Mouse (Mus musculus) heart, adult 2 months (tissue): Measurements from ENCODE around the gene Fam187a. TPM values are rescaled to one million over a fixed set of nuclear protein-coding genes. Genes with fewer than 3 reads are reported as not detected.

Experiments used
- DNase-seq, 2 experiments: peaks; one replicate each; pipeline ENCODE4 v3.0.0; 2021
- H3K27ac ChIP-seq: fragments of 200-600 bp; 2 replicates; pipeline ENCODE4 v1.8.1; 2022
- H3K27me3 ChIP-seq: fragments of 200-500 bp; 2 replicates; pipeline ENCODE4 v1.6.1; 2012; ENCODE audit warnings: mild to moderate bottlenecking, low read length, inconsistent platforms, mixed read lengths; ENCODE audit not compliant: control insufficient read depth, insufficient read depth
- H3K36me3 ChIP-seq: fragments of 200-500 bp; 2 replicates; pipeline ENCODE4 v1.6.1; 2012; ENCODE audit warnings: low read length, inconsistent platforms; ENCODE audit not compliant: control insufficient read depth, insufficient read depth
- H3K4me1 ChIP-seq: fragments of 200-500 bp; 2 replicates; pipeline ENCODE4 v1.6.1; 2011; ENCODE audit warnings: low read length; ENCODE audit not compliant: control insufficient read depth, insufficient read depth
- H3K4me3 ChIP-seq: fragments of 200-600 bp; 2 replicates; pipeline ENCODE4 v1.8.1; 2022
- H3K79me2 ChIP-seq: fragments of 200-500 bp; replicated peaks from 2 replicates; pipeline ENCODE4 v1.6.1; 2012; ENCODE audit warnings: mild to moderate bottlenecking, inconsistent platforms, low read length, moderate library complexity, mixed read lengths; ENCODE audit not compliant: control insufficient read depth, insufficient read depth
- H3K9ac ChIP-seq: fragments of 200-500 bp; 2 replicates; pipeline ENCODE4 v1.6.1; 2012; ENCODE audit warnings: low read depth, mild to moderate bottlenecking, control low read depth, inconsistent platforms, low read length, mixed read lengths
- CTCF ChIP-seq: fragments of 200-600 bp; IDR thresholded peaks from 2 replicates; pipeline ENCODE4 v1.8.1; 2022; ENCODE audit warnings: antibody characterized with exemption, mild to moderate bottlenecking, moderate library complexity
- EP300 ChIP-seq: fragments of 200-500 bp; IDR thresholded peaks from 2 replicates; pipeline ENCODE4 v1.6.1; 2011; ENCODE audit warnings: low read depth, low read length, control low read depth; ENCODE audit not compliant: insufficient read depth
- POLR2A ChIP-seq: fragments of 200-500 bp; IDR thresholded peaks from 2 replicates; pipeline ENCODE4 v1.6.1; 2011; ENCODE audit warnings: mild to moderate bottlenecking, low read depth, low read length, control low read depth; ENCODE audit not compliant: insufficient read depth
- WGBS: fragments of 180-500 bp; shearing (Covaris S2); methylation state at CpG from one replicate; pipeline ENCODE4 v1.1.7; 2018; 5-methylcytosine and 5-hydroxymethylcytosine counted together
- intact Hi-C: fragments of 180-260 bp; cut with DNase I; formaldehyde crosslinking; loops from one replicate; pipeline ENCODE4 v1.15.1; 2025
- polyA plus RNA-seq: library from polyadenylated mRNA; depleted of rRNA; stranded (reverse); fragments of >200 nt; gene quantifications from 2 replicates; pipeline ENCODE4 v1.2.3, GENCODE M21; 2012; rRNA removed
- total RNA-seq, 2 experiments: library from RNA; stranded (reverse); gene quantifications; 2 replicates each; pipeline ENCODE4 v1.2.3; 2021

The Fam187a gene
- total and polyA plus RNA-seq, 3 experiments = not detected

- Histone ChIP-seq H3K27me3 (no peaks in the 10 kb centered on the region), H3K4me3 (no peak overlapping the region), H3K4me1 (no peaks in the 10 kb centered on the region), H3K27ac (no peak overlapping the region), H3K36me3 (no peaks in the 10 kb centered on the region), H3K79me2 (no peaks in the 10 kb centered on the region), H3K9ac (no peak overlapping the region)
- no peak for TF ChIP-seq EP300
- no peak for TF ChIP-seq POLR2A
- no peak for TF ChIP-seq CTCF
- DNase-seq = no peak
- 72% methylated on average over 10 of the region's 10 CpGs for WGBS
- intact Hi-C loops = no loop called here
Measured at GRCm38 (mm10) chr11:102930672-102931071, 45.7 kb downstream of the Fam187a start.

DNA sequence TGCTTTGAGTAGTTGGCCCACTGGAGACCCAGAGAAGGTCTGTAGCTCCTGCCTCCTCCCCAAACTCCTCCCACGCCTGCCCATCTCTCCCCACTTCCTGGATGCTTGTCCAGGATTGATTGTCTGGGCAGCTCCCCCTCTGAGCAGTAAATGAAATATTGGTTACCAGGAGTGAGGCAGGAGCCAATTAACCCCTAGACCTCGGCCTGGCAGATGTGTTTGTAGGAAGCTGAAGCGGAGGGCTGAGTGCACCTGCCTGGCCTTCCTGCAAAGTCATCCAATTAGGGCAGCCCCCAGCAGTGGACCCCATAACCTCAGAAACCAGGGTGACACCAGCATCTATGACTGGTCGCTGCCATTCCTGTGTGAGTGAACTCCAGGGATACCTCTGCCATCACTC lies 51.3 kb downstream of the Fam187a start:
- DNase-seq = no peak
- Histone ChIP-seq H3K4me3 (no peak overlapping the region), H3K27ac (no peak overlapping the region), H3K9ac (no peak overlapping the region), H3K27me3 (0 out of 2 replicates have a peak, but pooled peaks cover 4% of the 10 kb centered on the region), H3K4me1 (no peaks in the 10 kb centered on the region), H3K79me2 (no peaks in the 10 kb centered on the region), H3K36me3 (no peaks in the 10 kb centered on the region)
- TF ChIP-seq EP300 (no peak), POLR2A (no peak), CTCF (no peak)
- 60% methylated on average over 4 of the region's 4 CpGs for WGBS
- intact Hi-C loops = no loop called here

Other genes starting within 250 kb of the Fam187a start
- gene Meioc, start 221.5 kb upstream of the Fam187a start, total RNA-seq = not detected
- gene Meioc, start 221.5 kb upstream of the Fam187a start, polyA plus RNA-seq = 0.09 TPM in 1 of 2 replicates, not detected in the other
- 10 to 100 TPM; 21.0 to 22.8 TPM for gene Ccdc43, start 187.4 kb upstream of the Fam187a start, total RNA-seq
- gene Ccdc43, start 187.4 kb upstream of the Fam187a start, polyA plus RNA-seq = 6.8 and 12.2 TPM in 2 replicates
- 1 to 10 TPM; 3.4 to 4.9 TPM for gene Adam11, start 123.7 kb upstream of the Fam187a start, total RNA-seq
- gene Adam11, start 123.7 kb upstream of the Fam187a start, polyA plus RNA-seq = 10.1 and 12.5 TPM in 2 replicates
- 10 to 100 TPM; 19.4 to 23.4 TPM for gene Gjc1, start 65.5 kb upstream of the Fam187a start, total RNA-seq
- 12.9 and 26.4 TPM in 2 replicates for gene Gjc1, start 65.5 kb upstream of the Fam187a start, polyA plus RNA-seq
- 10 to 100 TPM; 11.0 to 12.2 TPM for gene Higd1b, start 49.3 kb upstream of the Fam187a start, total RNA-seq
- 15.2 and 21.6 TPM in 2 replicates for gene Higd1b, start 49.3 kb upstream of the Fam187a start, polyA plus RNA-seq
- 10 to 100 TPM; 36.0 to 37.4 TPM for gene Eftud2, start 4.2 kb upstream of the Fam187a start, total RNA-seq
- gene Eftud2, start 4.2 kb upstream of the Fam187a start, polyA plus RNA-seq = 44.9 and 62.6 TPM in 2 replicates
- gene Ccdc103, start 4.0 kb upstream of the Fam187a start, total RNA-seq = not detected
- 0.18 and 0.20 TPM in 2 replicates for gene Ccdc103, start 4.0 kb upstream of the Fam187a start, polyA plus RNA-seq
- gene Gfap, start 15.7 kb downstream of the Fam187a start, total RNA-seq = under 1 TPM; 0.08 to 0.30 TPM
- gene Gfap, start 15.7 kb downstream of the Fam187a start, polyA plus RNA-seq = 0.18 TPM in 2 replicates
- under 1 TPM; 0.10 to 0.32 TPM for gene Kif18b, start 40.0 kb downstream of the Fam187a start, total RNA-seq
- 0.18 and 0.32 TPM in 2 replicates for gene Kif18b, start 40.0 kb downstream of the Fam187a start, polyA plus RNA-seq
- gene C1ql1, start 61.5 kb downstream of the Fam187a start, total RNA-seq = not detected
- 0.10 TPM in 1 of 2 replicates, not detected in the other for gene C1ql1, start 61.5 kb downstream of the Fam187a start, polyA plus RNA-seq
- gene Nmt1, start 143.0 kb downstream of the Fam187a start, total RNA-seq = 10 to 100 TPM; 60.5 to 67.2 TPM
- 37.1 and 55.3 TPM in 2 replicates for gene Nmt1, start 143.0 kb downstream of the Fam187a start, polyA plus RNA-seq
- 10 to 100 TPM; 69.3 to 75.0 TPM for gene Dcakd, start 143.2 kb downstream of the Fam187a start, total RNA-seq
- gene Dcakd, start 143.2 kb downstream of the Fam187a start, polyA plus RNA-seq = 122 and 139 TPM in 2 replicates
- gene Plcd3, start 216.5 kb downstream of the Fam187a start, total RNA-seq = 10 to 100 TPM; 13.7 to 14.0 TPM
- 20.6 and 22.3 TPM in 2 replicates for gene Plcd3, start 216.5 kb downstream of the Fam187a start, polyA plus RNA-seq
- 10 to 100 TPM; 27.8 to 38.1 TPM for gene Acbd4, start 216.5 kb downstream of the Fam187a start, total RNA-seq
- gene Acbd4, start 216.5 kb downstream of the Fam187a start, polyA plus RNA-seq = 27.5 and 27.8 TPM in 2 replicates
- 10 to 100 TPM; 18.2 to 19.3 TPM for gene Hexim1, start 231.1 kb downstream of the Fam187a start, total RNA-seq
- 7.8 and 9.0 TPM in 2 replicates for gene Hexim1, start 231.1 kb downstream of the Fam187a start, polyA plus RNA-seq
- gene Hexim2, start 247.3 kb downstream of the Fam187a start, total RNA-seq = 1 to 10 TPM; 1.3 to 1.9 TPM
- 2.6 and 2.9 TPM in 2 replicates for gene Hexim2, start 247.3 kb downstream of the Fam187a start, polyA plus RNA-seq